Mouse (Mus musculus) forebrain, postnatal 0 days (tissue): ENCODE measurements at regions not wholly inside any gene's neighbourhood (a gene's known extent, or its start where the extent isn't known, plus 50 kb on each side); places are given as distances from the start of the nearest gene placed in this dataset.

Experiments
- ATAC-seq: fragments of 200-750 bp; cut with Nextera tagmentation; 2 replicates; pipeline ENCODE4 v1.8.0; 2017; ENCODE audit warnings: mild to moderate bottlenecking, moderate library complexity
- DNase-seq: peaks from one replicate; pipeline ENCODE4 v3.0.0-alpha.2; 2015
- H3K27ac ChIP-seq: fragments of 300-500 bp; sonication (generic); 2 replicates; pipeline ENCODE4 v1.5.1; 2014; ENCODE audit warnings: low read depth, mild to moderate bottlenecking, antibody characterized with exemption, low read length, moderate library complexity, mixed read lengths
- H3K27me3 ChIP-seq: fragments of 300-500 bp; sonication (generic); 2 replicates; pipeline ENCODE4 v1.6.1; 2014; ENCODE audit warnings: mild to moderate bottlenecking, low read length, mixed read lengths; ENCODE audit not compliant: insufficient read depth
- H3K36me3 ChIP-seq: fragments of 300-500 bp; sonication (generic); 2 replicates; pipeline ENCODE4 v1.6.1; 2014; ENCODE audit warnings: mild to moderate bottlenecking, moderate library complexity; ENCODE audit not compliant: insufficient read depth
- H3K4me1 ChIP-seq: fragments of 300-500 bp; sonication (generic); 2 replicates; pipeline ENCODE4 v1.6.1; 2014; ENCODE audit warnings: antibody characterized with exemption; ENCODE audit not compliant: insufficient read depth
- H3K4me2 ChIP-seq: fragments of 300-500 bp; sonication (generic); 2 replicates; pipeline ENCODE4 v1.6.1; 2014; ENCODE audit warnings: low read depth, mild to moderate bottlenecking, moderate library complexity
- H3K4me3 ChIP-seq: fragments of 300-500 bp; sonication (generic); 2 replicates; pipeline ENCODE4 v1.5.1; 2014; ENCODE audit warnings: low read depth, low read length, mixed read lengths
- H3K9ac ChIP-seq: fragments of 300-500 bp; sonication (generic); 2 replicates; pipeline ENCODE4 v1.6.1; 2014; ENCODE audit warnings: mild to moderate bottlenecking
- H3K9me3 ChIP-seq: fragments of 300-500 bp; sonication (generic); 2 replicates; pipeline ENCODE4 v1.6.1; 2016; ENCODE audit warnings: low read length
- CTCF ChIP-seq: sonication (generic); IDR thresholded peaks from 2 replicates; pipeline ENCODE4 v1.5.1; 2016; ENCODE audit warnings: antibody characterized with exemption, control low read depth, low read depth
- WGBS: fragments of 180-500 bp; shearing (Covaris S2); extraction: QIAGEN DNeasy Blood & Tissue Kit; methylation state at CpG from one replicate; pipeline ENCODE4 v1.1.7; 2014; 5-methylcytosine and 5-hydroxymethylcytosine counted together

- no peak for DNase-seq
- no peak for ATAC-seq
- H3K9me3 ChIP-seq, result no peaks in the 10 kb centered on the region
- H3K27ac ChIP-seq, result no peak overlapping the region
- no peak overlapping the region for H3K4me2 ChIP-seq
- no peaks in the 10 kb centered on the region for H3K4me1 ChIP-seq
- no peaks in the 10 kb centered on the region for H3K27me3 ChIP-seq
- WGBS, result 79% methylated on average over 3 of the region's 3 CpGs
- no peak for TF ChIP-seq CTCF
- H3K36me3 ChIP-seq, result no peaks in the 10 kb centered on the region
- no peak overlapping the region for H3K4me3 ChIP-seq
- H3K9ac ChIP-seq, result no peak overlapping the region
These were observed 118.5 kb upstream of the Gdnf start for GRCm38 (mm10) chr15:7692096-7692495.

DNA sequence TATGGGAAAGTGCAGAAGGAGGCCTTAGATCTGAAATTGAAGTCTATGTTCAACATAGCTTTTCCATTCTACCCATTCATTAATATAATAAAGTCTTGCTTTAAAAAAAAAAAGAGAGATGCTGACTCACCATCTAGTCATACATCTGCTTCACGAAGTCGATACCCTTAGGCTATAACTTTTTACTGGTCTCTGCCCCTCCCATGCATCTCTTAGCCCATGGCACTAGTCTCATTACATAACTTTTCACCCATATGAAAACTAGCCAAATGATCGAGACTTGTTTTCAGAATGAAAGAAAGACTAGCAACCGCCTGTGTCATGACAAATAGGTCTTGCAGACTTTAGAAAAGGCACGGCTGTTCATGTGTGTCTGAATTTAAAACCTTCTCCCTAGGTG is 116.6 kb upstream of the Gdnf start:
- TF ChIP-seq CTCF, result no peak
- Histone ChIP-seq H3K4me1 (no peaks in the 10 kb centered on the region), H3K27me3 (no peaks in the 10 kb centered on the region), H3K27ac (no peak overlapping the region), H3K4me2 (no peak overlapping the region), H3K9me3 (no peaks in the 10 kb centered on the region), H3K4me3 (no peak overlapping the region), H3K36me3 (no peaks in the 10 kb centered on the region), H3K9ac (no peak overlapping the region)
- ATAC-seq (no peak), DNase-seq (no peak)
- 89% methylated on average over 5 of the region's 5 CpGs for WGBS

- H3K9ac ChIP-seq, result no peak overlapping the region
- no peak overlapping the region for H3K27ac ChIP-seq
- H3K27me3 ChIP-seq, result no peaks in the 10 kb centered on the region
- ATAC-seq (no peak), DNase-seq (no peak)
- no peaks in the 10 kb centered on the region for H3K4me1 ChIP-seq
- no peak overlapping the region for H3K4me2 ChIP-seq
- H3K4me3 ChIP-seq, result no peak overlapping the region
- no peak for TF ChIP-seq CTCF
- H3K9me3 ChIP-seq, result no peaks in the 10 kb centered on the region
- no peaks in the 10 kb centered on the region for H3K36me3 ChIP-seq
- WGBS, result 37% methylated on average over 3 of the region's 3 CpGs
These were observed 112.9 kb upstream of the Gdnf start for GRCm38 (mm10) chr15:7697724-7698123.

- TF ChIP-seq CTCF, result no peak
- no peaks in the 10 kb centered on the region for H3K4me1 ChIP-seq
- H3K4me2 ChIP-seq, result no peak overlapping the region
- DNase-seq (no peak), ATAC-seq (no peak)
- H3K27me3 ChIP-seq, result no peaks in the 10 kb centered on the region
- H3K36me3 ChIP-seq, result no peaks in the 10 kb centered on the region
- no peak overlapping the region for H3K4me3 ChIP-seq
- H3K27ac ChIP-seq, result no peak overlapping the region
- WGBS, result 95% methylated on average over 5 of the region's 5 CpGs
- no peaks in the 10 kb centered on the region for H3K9me3 ChIP-seq
- H3K9ac ChIP-seq, result no peak overlapping the region
These were observed 101.8 kb upstream of the Gdnf start for GRCm38 (mm10) chr15:7708836-7709235.

GRCm38 (mm10) chr15:7714641-7715040 is 96.0 kb upstream of the Gdnf start:
- Histone ChIP-seq H3K4me1 (no peaks in the 10 kb centered on the region), H3K4me3 (no peak overlapping the region), H3K36me3 (no peaks in the 10 kb centered on the region), H3K27ac (no peak overlapping the region), H3K9ac (no peak overlapping the region), H3K27me3 (no peaks in the 10 kb centered on the region), H3K9me3 (no peaks in the 10 kb centered on the region), H3K4me2 (no peak overlapping the region)
- 85% methylated on average over 1 of the region's 1 CpGs for WGBS
- ATAC-seq (no peak), DNase-seq (no peak)
- TF ChIP-seq CTCF, result no peak

- no peak for TF ChIP-seq CTCF
- Histone ChIP-seq H3K9ac (no peak overlapping the region), H3K27me3 (no peaks in the 10 kb centered on the region), H3K36me3 (no peaks in the 10 kb centered on the region), H3K4me2 (no peak overlapping the region), H3K27ac (no peak overlapping the region), H3K4me3 (no peak overlapping the region), H3K9me3 (no peaks in the 10 kb centered on the region), H3K4me1 (no peaks in the 10 kb centered on the region)
- WGBS, result 78% methylated on average over 1 of the region's 1 CpGs
- no peak for ATAC-seq
- no peak for DNase-seq
These were observed 94.5 kb upstream of the Gdnf start for GRCm38 (mm10) chr15:7716188-7716587.

DNA sequence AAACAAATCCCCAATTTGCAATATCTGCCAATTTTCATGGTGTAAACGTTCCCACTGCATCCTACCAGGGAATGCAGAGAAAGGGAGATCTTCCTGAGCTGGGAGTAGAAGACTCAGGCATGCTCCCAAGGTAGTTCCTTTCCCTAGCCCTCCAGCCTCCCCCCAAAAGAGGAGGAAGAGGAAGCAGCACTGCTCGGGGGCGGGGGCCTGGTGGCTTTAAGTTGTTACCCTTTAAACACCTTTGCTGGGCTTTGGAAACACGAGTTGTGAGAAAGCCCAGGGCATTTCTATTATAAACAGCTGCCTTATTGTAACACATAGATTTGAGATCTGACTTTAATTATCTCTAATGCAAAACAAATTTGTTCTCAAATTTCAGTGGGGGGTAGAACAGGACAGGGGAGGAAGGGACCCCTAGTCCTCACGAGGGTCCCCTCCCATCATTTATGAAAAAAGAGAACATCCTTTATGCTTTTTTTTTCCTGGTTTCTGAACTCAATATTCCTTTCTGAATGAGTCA is 87.4 kb upstream of the Gdnf start:
- ATAC-seq (no peak), DNase-seq (no peak)
- H3K9ac ChIP-seq, result no peak overlapping the region
- no peaks in the 10 kb centered on the region for H3K27me3 ChIP-seq
- H3K9me3 ChIP-seq, result no peaks in the 10 kb centered on the region
- H3K36me3 ChIP-seq, result no peaks in the 10 kb centered on the region
- no peaks in the 10 kb centered on the region for H3K4me1 ChIP-seq
- 60% methylated on average over 5 of the region's 5 CpGs for WGBS
- H3K27ac ChIP-seq, result no peak overlapping the region
- no peak overlapping the region for H3K4me2 ChIP-seq
- no peak for TF ChIP-seq CTCF
- no peak overlapping the region for H3K4me3 ChIP-seq

GRCm38 (mm10) chr15:7723770-7724169 is 86.9 kb upstream of the Gdnf start:
- Histone ChIP-seq H3K27me3 (no peaks in the 10 kb centered on the region), H3K4me2 (no peak overlapping the region), H3K4me1 (no peaks in the 10 kb centered on the region), H3K27ac (no peak overlapping the region), H3K36me3 (no peaks in the 10 kb centered on the region), H3K9me3 (no peaks in the 10 kb centered on the region), H3K9ac (no peak overlapping the region), H3K4me3 (no peak overlapping the region)
- WGBS, result 92% methylated on average over 2 of the region's 2 CpGs
- no peak for TF ChIP-seq CTCF
- ATAC-seq (no peak), DNase-seq (no peak)
